Mouse (Mus musculus) adrenal gland, postnatal 10 days (tissue): ENCODE data around the gene Pon3. TPM values are rescaled to one million over a fixed set of nuclear protein-coding genes. Genes with fewer than 3 reads are reported as not detected.
A peak's percentile ranks its signal among the peaks of the same experiment; 100 is the strongest.
"Not testable (repeated sequence)": the region's sequence is repeated elsewhere in the genome, so short reads cannot be mapped to it uniquely, and the experiment has no call there.

Experiments used
- DNase-seq: peaks from one replicate; pipeline ENCODE4 v3.0.0; 2021; ENCODE audit warnings: mixed read lengths
- total RNA-seq, 2 experiments: library from RNA; stranded (reverse); gene quantifications; 2 replicates each; pipeline ENCODE4 v1.2.3; 2021

Pon3 gene
- total RNA-seq, 2 experiments from 2014 or later: 90.8 to 93.3 TPM

DNA sequence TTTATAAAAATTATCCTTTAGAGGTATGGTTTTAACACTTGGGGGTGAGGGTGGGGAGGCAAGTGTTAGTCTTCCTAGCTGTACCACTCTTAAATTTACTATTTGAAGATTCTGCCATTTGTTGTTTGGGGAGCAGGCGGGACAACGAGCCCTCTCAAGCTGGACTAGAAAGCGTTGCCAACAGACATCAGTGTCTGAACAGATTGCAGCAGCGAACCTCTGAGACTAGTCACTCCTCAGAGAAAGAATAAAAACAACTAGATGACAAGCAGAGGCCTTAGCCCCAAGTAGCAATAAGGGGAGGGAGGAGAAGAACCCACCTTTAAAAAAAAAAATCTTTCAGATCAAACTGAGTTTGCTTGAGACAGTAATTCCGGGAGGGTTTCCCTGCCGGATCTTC is 795 bp downstream of the Pon3 start:
- DNase-seq: peak; percentile 20

DNA sequence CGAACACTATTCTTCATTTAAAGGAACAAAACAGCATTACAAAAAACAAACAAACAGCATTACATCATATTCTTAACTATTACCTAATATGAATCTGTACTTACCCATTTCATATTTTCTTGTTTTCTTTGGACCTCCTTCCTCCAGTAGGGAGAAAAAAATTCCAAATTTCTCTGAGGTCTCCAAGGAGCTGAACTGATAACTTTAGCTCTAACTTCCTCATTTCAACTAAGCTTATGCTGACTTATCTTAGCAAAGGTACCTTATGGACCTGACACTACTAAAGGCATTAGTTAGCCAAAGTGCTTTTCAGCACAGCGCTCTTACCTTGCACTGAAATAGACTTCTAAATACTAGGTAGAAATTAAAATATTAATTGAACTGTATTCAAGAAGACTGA is 1.2 kb downstream of the Pon3 start:
- no peak for DNase-seq

DNA sequence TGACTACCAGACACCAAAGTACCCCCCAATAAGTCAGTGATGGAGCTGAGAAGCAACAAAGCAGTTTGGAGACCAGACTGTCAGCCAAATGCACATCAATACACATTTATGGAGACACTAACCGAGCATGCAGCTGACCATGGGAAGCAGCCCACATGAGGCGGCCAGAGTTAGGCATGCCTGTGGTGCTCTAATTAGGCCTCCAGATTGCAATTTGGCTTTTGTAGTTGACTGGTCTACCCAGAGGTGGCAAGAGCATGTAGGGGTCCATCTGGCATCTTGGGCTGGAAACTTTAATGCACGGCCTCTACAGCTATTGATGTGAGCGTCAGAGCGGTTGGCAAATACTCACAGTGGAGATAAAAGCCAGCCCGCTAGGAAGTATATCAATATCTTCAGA is 10.2 kb downstream of the Pon3 start:
- DNase-seq: no peak

DNA sequence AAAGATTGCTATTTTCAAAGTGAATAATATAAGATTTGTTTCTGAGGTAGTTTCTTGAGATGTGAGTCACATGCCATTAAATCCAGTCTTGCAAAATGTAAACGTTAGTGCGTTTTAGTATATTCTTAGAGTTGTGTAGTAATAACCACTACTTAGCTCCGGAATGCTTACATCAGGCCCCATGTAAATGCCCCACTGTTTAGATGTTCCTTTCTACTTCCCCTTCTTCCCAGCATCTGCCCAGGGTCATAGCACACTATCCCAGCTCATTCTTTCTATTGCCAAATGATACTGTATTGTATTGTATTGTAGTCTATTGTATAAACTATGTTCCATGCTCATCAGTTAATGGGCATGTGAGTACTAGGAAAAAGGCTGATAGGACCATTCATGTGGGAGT is 17.3 kb downstream of the Pon3 start:
- DNase-seq: no peak

DNA sequence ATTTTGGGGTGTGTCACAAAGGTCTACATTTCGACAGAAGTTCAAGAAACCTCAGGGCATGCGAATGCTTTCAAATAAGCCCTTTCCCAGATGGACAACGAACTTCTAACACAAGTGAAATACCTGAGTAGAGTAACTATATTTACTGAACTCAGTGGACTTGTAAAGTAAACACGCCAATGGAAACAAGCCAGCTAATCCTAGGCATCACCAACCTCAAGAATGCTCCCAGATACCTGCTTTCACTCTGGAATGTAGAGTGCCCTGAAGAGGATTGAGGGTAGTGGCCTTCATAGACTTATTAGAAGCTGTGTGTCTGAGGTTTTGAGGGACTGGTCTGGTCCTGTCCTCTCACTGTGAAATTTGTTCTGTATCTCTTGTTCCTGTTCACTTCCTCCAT is 18.6 kb downstream of the Pon3 start:
- DNase-seq: no peak

DNA sequence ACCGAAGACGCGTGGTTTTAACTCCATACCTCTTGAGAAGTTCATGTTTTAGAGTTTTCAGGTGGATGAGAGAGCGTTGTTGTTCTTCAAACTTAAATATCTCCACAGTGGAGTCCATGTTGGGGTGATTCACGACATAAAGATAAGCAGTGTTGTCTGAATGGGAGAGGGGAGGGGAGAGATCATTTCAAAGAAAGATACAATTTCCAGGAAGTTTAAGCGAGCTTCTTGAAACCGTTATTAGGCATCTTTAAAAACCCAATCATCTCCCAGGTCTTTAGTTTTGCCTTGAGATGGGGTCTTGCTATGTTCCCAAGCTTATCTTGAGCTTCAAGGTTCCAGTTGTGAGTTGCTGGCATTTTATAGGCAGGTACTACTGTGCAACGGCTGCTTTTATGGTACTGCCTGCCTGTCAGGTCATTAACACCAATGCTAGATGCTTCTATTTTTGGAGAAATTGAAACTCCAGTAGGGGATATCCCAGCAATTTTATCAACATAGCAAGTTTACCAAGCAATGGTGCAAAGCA is 19.2 kb downstream of the Pon3 start:
- DNase-seq: no peak

DNA sequence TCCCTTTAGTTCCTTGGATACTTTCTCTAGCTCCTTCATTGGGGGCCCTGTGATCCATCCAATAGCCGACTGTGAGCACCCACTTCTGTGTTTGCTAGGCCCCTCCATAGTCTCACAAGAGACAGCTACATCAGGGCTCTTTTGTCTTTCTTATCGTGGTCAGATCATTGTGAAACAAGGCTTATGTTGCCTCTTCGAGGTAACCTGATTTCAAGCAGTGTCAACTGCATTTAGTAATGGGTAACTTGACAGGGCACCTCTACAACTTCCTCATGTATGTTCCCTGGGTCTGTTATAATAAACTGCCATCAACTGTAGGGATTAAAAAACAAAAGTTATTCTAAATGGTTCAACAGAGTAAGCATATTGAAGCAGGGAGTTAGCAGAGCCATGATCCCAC is 21.5 kb downstream of the Pon3 start:
- no peak for DNase-seq

DNA sequence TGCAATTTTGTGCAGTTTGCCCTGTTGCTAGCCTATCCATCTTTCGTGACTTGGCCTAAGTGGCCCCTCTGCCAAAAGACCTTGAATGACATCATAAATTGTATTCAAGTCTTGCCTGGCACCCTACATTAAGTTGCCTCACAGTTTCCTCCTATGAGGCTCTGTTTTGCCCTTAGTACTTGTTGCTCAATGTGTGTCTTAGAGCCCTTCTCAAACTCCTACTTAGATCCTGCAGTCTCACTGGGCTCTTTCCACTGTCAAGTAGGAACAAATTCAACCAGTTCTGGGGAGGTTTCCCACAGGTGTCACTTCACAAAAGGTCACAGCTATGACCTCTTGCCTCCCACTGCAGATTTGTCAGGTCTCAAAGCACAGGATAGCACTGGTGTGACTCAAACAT is 22.3 kb downstream of the Pon3 start:
- peak; percentile 47 for DNase-seq

DNA sequence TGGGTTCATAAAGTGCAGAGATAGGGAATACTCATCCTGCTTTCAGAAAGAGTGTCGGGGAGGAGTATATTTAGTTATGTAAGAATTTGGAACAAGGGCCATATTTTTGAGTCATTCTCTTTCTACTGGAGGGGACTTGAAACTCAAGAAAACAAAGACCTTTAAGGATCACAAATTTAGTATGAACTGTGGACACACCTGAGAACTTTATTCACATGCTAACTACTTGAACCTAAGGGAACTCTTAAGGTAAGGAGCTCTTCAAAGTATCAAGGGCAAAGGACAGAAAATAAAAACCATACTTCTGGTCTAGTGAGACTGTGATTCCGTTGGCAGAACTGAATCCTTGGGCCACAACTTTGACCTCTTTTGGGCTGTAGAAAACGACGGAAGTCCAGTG is 24.1 kb downstream of the Pon3 start:
- no peak for DNase-seq

DNA sequence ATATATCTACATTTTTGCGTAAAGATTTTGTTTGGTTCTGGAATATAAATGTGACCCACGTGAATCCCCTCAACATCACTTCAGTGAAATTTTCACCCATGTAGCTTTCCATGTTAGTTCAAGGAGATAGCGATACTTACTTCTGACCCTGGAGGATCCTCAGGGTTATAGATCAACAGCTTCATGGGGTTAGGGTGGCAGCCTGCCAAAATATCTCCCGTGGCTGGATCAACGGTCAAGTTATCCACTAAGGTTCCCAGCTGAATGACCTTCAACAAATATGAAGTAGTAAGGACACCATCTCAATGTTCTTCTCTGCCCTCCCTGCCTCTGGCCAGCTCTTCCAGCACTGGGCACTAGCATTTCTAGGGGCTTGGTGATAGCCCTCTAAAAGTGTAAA is 25.8 kb downstream of the Pon3 start:
- DNase-seq: no peak

DNA sequence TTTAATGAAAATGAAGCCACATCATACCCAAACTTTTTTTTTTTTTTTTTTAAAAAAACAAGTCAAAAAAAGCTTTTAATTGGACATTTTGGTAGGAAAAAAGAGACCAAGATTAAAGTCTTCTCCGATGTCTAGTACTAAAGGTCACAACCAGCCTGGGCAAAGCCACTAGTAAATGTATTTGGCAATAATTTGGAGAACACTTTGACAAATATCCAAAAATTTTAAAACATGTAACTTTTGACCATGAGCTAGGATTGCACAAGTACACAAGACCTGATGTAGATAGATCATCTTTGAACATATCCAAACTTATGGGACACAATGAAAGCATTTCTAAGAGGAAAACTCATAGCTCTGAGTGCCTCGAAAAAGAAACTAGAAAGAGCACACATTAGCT is 32.5 kb downstream of the Pon3 start:
- not testable (repeated sequence) for DNase-seq

DNA sequence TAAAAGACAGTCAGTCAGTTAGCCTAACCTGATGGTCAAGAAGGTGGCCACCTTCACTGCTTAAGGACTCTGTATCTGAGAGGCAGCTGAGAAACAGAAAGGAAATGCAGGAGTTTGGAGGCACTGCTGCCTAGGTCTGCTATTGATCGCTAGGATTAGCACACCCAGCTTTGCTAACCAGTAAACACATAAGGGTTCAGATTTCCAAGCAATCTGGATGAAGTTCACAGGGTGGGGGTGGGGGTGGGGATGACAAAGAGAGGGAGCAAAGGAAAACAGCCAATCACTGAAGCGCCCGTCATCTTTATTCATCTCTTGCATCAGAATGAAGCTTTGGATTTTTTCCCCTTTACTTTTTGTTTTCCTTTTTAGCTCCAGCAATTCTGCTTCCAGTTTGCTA is 34.0 kb downstream of the Pon3 start:
- DNase-seq: no peak

DNA sequence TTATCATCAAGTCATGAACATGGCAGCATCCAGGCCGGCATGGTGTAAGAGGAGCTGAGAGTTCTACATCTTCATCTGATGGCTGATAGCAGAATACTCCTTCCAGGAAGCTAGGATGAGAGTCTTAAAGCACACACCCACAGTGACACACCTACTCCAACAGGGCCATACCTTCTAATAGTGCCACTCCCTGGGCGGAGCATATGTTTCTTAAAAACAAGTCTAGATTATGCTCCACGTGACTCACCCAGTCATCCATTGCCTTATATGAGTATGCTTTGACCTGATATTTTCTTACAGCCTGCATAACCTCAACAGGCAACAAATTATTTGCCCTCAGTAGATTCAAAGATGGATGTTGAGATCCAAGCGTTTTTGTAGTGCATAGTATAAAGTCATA is 37.9 kb downstream of the Pon3 start:
- no peak for DNase-seq

DNA sequence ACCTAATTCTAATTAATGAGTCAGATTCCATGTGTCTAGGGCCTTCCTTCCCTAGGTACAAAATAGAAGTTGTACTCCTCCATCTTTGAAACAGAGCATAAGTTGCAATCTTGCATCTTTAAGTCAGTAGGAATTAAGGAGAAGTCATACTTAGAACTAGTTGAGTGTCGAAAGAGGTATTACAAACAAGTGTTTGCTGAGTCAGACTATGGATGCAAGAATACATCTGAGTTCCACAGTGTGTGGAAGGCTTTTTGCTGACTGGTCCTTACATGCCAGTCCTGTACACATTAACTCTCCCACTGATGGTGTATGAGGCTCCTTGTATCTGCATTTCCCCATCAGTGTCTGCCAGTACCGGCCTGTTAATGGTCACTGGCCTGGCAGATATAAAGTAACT is 48.3 kb downstream of the Pon3 start:
- no peak for DNase-seq

DNA sequence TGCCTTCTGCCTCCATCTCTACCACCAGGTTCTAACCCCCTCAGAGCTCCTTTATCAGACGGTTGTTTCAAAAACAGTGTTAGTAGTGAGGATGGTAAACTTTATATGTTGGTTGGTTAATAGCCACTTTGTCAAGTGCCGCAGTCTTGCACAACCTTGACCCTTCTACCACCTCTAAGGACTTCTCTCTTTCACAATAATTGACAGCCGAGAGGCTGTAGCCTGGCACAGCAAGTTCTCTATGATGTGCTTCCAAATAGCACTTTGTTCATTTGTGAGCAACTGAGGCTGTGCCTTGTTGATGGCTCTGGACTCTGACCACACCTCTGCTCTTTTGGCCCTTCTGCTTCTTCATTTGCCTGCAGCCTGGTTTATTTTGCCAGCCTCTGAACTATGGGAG is 56.2 kb downstream of the Pon3 start:
- DNase-seq: peak; percentile 33

DNA sequence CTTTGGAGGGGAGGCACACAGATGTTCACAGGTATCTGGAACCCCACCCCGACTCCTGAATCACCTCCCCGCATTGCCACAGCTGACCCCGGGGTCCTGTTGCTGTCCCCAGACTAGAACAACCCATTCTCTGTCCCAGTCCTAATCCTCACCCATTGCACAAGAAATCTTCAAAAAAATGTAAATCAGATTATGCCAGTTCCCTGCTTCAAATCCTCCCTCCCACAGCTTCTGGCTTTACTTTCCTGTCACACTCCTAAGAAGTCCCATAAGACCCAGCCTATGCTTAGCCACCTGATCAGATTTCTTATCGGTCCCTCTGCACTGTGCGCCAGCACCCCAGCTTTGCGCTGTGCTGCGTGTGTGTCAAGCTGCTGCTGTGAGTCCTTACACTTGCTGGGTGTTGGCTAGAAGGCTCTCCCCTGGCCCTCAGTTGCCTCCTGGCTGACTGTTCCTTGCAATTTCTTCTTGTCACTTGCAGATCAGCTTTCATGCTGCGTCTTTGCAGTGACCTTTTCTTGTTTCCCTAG is 56.6 kb downstream of the Pon3 start:
- peak; percentile 12 for DNase-seq

DNA sequence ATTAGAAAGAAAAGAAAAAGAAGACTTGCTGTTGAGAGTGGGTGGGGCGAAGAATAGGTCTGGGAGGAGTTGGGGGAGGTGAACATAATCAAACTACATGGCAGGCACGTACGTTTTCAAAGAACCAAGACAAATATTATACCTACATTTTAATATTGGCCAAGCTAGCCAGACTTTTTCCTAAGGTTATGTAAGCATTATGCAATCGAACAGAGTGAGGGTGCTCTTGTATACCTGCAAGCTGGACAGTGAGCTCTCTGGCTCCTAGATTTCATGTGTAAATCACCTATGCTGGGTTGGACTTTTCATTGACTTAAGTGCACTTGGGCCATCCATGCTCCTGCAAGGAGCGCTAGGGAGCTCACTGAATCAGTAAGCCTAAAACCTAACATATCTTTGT is 57.5 kb downstream of the Pon3 start:
- DNase-seq: no peak

DNA sequence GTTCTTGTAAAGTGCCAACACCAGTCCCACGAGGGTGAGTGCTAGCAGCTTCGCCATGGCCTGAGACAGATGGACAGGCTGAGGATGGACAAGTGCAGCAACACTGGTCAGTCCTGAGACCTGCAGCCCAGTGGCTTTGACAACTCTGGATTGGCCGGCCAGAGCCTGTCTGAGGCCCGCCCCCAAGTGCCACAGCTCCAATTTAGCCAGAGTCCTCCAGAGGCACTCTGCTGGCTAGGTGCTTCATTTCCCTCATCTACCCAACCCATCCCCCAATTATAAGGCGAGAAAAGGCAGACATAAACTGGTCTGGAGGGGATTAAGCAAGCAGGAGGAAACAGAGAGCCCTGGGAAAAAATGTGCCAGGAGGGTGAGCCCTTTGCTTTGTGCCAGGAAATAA is 62.4 kb downstream of the Pon3 start, which contains the start of gene Pon1:
Gene Pon1, minus strand, starts transcription at position 254 of the 400 bp plus-strand sequence.
- peak; percentile 53 for DNase-seq

DNA sequence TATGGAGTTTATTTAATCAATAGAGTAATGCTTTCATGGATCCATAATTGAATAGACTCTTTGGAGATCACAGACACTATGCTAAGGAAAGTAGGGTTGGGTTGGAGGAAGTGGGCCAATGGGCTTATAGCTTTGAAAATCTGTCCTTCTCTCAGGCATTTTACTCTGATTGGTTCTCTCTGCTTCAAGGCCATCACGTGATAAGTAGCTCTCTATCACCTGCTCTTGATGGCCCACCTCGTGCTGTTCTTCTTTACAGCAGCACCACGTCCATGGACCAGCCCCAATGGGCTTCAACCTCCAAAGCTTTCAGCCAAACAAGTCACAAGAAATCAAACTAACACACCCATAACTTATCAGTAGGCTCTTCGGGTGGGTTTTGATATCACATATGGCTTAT is 65.3 kb downstream of the Pon3 start:
- no peak for DNase-seq

DNA sequence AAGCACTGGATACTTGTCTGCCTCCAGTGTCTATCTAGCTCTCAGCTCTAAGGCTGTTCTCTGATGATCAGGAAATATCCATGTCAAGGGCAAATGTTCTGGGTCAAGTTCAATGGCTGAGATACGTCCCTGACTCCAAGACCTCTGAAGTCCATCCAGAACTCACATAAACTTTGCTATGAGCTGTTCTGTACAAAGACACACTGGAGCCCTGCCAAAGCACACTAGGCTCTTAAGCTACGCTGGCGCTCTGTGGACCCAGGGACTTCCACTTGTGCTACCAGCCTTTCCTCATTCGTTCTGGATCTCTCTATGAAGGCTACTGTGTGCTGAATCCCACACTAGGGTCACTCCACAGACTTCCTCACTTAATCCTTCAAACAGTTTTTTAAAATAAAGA is 66.6 kb downstream of the Pon3 start:
- peak; percentile 82 for DNase-seq

DNA sequence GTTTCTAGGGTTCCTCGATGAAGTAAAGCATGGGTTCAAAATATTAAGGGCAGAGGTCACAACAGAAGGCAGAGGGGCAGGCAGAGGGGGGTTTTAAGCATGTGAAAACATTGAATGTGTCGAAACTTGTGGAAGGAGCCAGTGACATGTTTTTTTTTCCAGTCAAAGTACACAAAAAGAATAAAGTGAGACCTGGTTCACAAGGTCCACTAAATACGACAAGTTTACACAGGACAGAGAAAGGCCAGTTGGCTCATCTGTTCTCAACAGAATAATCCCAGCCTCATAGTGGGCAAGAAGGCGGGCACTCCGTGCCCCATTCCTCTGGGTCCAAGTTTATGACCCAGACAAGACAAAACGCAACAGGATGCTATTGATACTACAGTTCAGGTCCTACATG is 67.1 kb downstream of the Pon3 start:
- DNase-seq: no peak

DNA sequence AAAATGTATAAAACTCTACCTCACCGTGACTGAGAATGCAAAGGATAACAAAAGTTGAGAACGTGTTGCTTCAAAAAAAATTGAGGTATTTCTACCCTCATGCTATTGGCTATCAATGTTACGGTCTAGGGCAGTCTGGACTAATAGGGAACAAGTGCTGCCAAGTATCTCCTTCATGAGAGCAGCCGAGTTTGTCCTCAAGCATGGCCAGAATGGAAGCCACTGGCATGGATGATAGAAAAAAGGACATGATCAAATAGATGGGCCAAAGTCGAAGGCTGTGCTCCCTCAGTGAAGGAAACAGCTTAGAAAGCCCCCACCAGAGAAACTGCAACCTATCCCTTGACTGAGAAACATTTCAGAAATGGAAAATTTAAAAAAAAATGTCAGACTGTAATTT is 68.0 kb downstream of the Pon3 start:
- no peak for DNase-seq

DNA sequence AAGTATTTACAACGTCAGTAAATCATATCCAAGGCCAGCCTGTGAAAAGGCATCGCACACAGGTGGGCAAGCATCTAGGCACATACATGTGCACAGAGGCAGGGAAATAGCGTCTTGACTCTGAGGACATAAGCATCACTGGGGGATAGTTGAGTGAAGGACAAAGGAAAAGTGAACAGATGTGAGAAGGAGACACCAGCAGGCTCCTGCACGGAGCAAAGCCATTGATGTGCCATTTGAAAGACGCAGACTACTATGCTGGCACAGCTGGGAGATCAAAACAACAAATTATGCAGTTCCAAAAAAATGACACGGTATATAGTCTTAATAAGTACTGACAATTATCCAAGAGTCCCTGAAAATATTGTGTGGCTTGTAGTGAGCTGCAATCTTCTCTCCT is 68.5 kb downstream of the Pon3 start:
- no peak for DNase-seq

DNA sequence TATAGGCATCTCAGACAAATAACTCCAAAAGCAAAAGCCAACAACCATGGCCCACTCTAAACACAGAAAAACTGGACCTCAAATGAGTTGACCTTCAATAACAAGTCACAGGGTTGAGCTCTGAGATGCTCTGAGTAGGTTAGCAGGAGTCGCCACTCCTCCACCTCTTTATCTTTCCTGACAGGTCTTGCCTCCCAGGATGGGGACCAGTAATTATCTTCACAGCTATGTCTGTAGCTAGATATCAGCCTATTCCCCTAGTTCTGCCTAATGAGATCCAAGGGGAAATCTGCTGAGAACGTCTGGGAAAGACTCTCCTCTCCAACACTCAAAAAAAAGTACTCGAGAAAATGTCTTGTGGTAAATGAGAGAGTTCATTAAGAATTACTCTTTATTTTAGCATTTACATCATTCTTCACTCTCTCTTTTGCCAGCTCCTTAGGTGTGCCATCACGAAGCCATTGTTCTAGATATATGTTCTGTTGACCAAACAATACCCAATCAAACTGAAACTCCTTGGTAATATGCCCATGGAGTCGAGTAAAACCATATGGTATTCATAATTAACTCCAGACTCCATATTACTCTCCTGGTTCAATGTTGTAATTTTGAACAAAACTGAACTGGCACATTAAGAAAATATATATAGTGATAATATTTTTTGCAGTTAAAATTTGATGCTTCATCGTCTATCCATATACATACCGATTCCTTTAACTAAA is 69.7 kb downstream of the Pon3 start:
- no peak for DNase-seq
